Mouse (Mus musculus): Measurements from ENCODE around the gene Bbs12. TPM values are rescaled to one million over a fixed set of nuclear protein-coding genes. Genes with fewer than 3 reads are reported as not detected.

Gene Bbs12
- polyA plus RNA-seq, 1 experiment from 2014 or later: 4.7 TPM

GRCm38 (mm10) chr3:37360729-37361128, 48.4 kb downstream of the Bbs12 start:
- no peak overlapping the region for H3K9ac ChIP-seq (replicated peaks)
- H3K9me3 ChIP-seq (replicated peaks): no peaks in the 10 kb centered on the region
- WGBS: 86% methylated on average over 9 of the region's 9 CpGs
- no peaks in the 10 kb centered on the region for H3K4me1 ChIP-seq
- H3K27me3 ChIP-seq (replicated peaks): no peaks in the 10 kb centered on the region
- H3K4me2 ChIP-seq: no peak overlapping the region
- H3K36me3 ChIP-seq: no peaks in the 10 kb centered on the region
- ATAC-seq (ENCODE audit: low FRiP score): no peak
- H3K4me3 ChIP-seq (replicated peaks): no peak overlapping the region
- no peak overlapping the region for H3K27ac ChIP-seq (replicated peaks)

GRCm38 (mm10) chr3:37365144-37365543, 52.8 kb downstream of the Bbs12 start:
- WGBS: 90% methylated on average over 4 of the region's 4 CpGs
- Histone ChIP-seq H3K27ac (replicated peaks) (no peak overlapping the region), H3K36me3 (no peaks in the 10 kb centered on the region), H3K4me1 (no peaks in the 10 kb centered on the region), H3K4me3 (replicated peaks) (no peak overlapping the region), H3K4me2 (no peak overlapping the region), H3K9me3 (replicated peaks) (no peaks in the 10 kb centered on the region), H3K9ac (replicated peaks) (no peak overlapping the region), H3K27me3 (replicated peaks) (no peaks in the 10 kb centered on the region)
- ATAC-seq (ENCODE audit: low FRiP score): no peak

- Histone ChIP-seq H3K9me3 (replicated peaks) (no peaks in the 10 kb centered on the region), H3K4me3 (replicated peaks) (no peak overlapping the region), H3K9ac (replicated peaks) (no peak overlapping the region), H3K4me2 (no peak overlapping the region), H3K27me3 (replicated peaks) (no peaks in the 10 kb centered on the region), H3K36me3 (no peaks in the 10 kb centered on the region), H3K27ac (replicated peaks) (no peak overlapping the region), H3K4me1 (no peaks in the 10 kb centered on the region)
- ATAC-seq (ENCODE audit: low FRiP score): no peak
- 63% methylated on average over 3 of the region's 3 CpGs for WGBS
Measured at GRCm38 (mm10) chr3:37365976-37366375, 53.6 kb downstream of the Bbs12 start.

DNA sequence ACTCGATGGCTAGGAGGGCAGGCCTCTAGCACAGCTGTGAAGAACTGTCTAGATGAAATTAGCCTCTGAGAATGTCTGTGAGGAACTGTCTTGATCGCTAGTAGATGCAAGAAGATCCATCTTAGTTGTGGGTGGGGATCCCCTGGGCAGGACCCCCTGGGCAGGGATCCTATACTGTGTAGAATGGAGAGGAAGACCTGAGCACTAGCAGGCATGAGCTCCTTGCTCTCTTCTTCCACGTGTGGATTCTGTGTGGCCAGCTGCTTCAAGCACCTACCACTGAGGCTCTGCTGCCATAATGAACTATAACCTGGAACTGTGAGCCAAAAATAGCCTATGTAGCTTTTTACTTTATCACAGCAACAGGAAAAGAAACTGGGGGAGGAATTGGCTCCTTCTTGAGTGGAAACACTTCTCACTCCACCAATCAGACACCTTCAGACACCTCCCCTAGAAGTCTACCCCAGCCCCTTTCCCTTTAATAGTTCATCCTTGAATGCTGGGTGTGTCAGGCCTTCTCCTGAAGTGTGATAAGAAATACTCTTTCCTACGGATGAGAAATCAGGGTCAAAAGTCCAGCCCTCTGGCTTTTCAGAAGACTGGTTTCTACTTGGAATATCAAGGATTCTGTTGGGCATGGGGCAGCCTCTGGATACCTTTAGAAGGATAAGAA, 54.2 kb downstream of the Bbs12 start:
- H3K4me3 ChIP-seq (replicated peaks): no peak overlapping the region
- no peaks in the 10 kb centered on the region for H3K36me3 ChIP-seq
- no peak overlapping the region for H3K4me2 ChIP-seq
- no peaks in the 10 kb centered on the region for H3K9me3 ChIP-seq (replicated peaks)
- no peak overlapping the region for H3K27ac ChIP-seq (replicated peaks)
- H3K27me3 ChIP-seq (replicated peaks): no peaks in the 10 kb centered on the region
- WGBS: 79% methylated on average over 4 of the region's 4 CpGs
- H3K9ac ChIP-seq (replicated peaks): no peak overlapping the region
- no peak for ATAC-seq (ENCODE audit: low FRiP score)
- no peaks in the 10 kb centered on the region for H3K4me1 ChIP-seq

- Histone ChIP-seq H3K27ac (replicated peaks) (no peak overlapping the region), H3K9me3 (replicated peaks) (no peaks in the 10 kb centered on the region), H3K9ac (replicated peaks) (no peak overlapping the region), H3K4me2 (no peak overlapping the region), H3K4me1 (no peaks in the 10 kb centered on the region), H3K27me3 (replicated peaks) (no peaks in the 10 kb centered on the region), H3K36me3 (no peaks in the 10 kb centered on the region), H3K4me3 (replicated peaks) (no peak overlapping the region)
- 73% methylated on average over 4 of the region's 4 CpGs for WGBS
- no peak for ATAC-seq (ENCODE audit: low FRiP score)
Measured at GRCm38 (mm10) chr3:37370407-37370806, 58.1 kb downstream of the Bbs12 start.

Other genes with a start within 250 kb of the Bbs12 start
- gene Adad1, start 249.0 kb upstream of the Bbs12 start, polyA plus RNA-seq (2015; fragmentation: Nextera tagmentation; extraction: Ambion mirVana): 0.49 TPM in 1 of 2 replicates, not detected in the other
- gene Il2, start 186.6 kb upstream of the Bbs12 start, polyA plus RNA-seq (2015; fragmentation: Nextera tagmentation; extraction: Ambion mirVana): 0.23 and 0.68 TPM in 2 replicates
- gene Il21, start 79.9 kb upstream of the Bbs12 start, polyA plus RNA-seq (2015; fragmentation: Nextera tagmentation; extraction: Ambion mirVana): not detected in 2 replicates
- 3.3 and 3.6 TPM in 2 replicates for gene Cetn4, start 154 bp downstream of the Bbs12 start, polyA plus RNA-seq (2015; fragmentation: Nextera tagmentation; extraction: Ambion mirVana)
- gene Fgf2, start 35.8 kb downstream of the Bbs12 start, polyA plus RNA-seq (2015; fragmentation: Nextera tagmentation; extraction: Ambion mirVana): 0.63 and 1.1 TPM in 2 replicates
- 29.5 and 31.7 TPM in 2 replicates for gene Spata5, start 107.3 kb downstream of the Bbs12 start, polyA plus RNA-seq (2015; fragmentation: Nextera tagmentation; extraction: Ambion mirVana)
- gene Nudt6, start 107.7 kb downstream of the Bbs12 start, polyA plus RNA-seq (2015; fragmentation: Nextera tagmentation; extraction: Ambion mirVana): 9.3 and 10.5 TPM in 2 replicates